Mouse (Mus musculus) stomach, embryonic 16.5 days (tissue): Measurements from ENCODE around the gene Prg2. TPM values are rescaled to one million over a fixed set of nuclear protein-coding genes. Genes with fewer than 3 reads are reported as not detected.

Experiments used
- ATAC-seq: fragments of 200-750 bp; cut with Nextera tagmentation; 2 replicates; pipeline ENCODE4 v1.8.0; 2017; ENCODE audit warnings: moderate number of reproducible peaks, moderate TSS enrichment; ENCODE audit not compliant: insufficient read depth, low FRiP score
- H3K27ac ChIP-seq: fragments of 300-500 bp; sonication (generic); 2 replicates; pipeline ENCODE4 v1.5.1; 2014; ENCODE audit warnings: low read length
- H3K27me3 ChIP-seq: fragments of 300-500 bp; sonication (generic); 2 replicates; pipeline ENCODE4 v1.6.1; 2014; ENCODE audit warnings: low read length, control low read depth, mixed read lengths; ENCODE audit not compliant: control insufficient read depth, insufficient read depth
- H3K36me3 ChIP-seq: fragments of 300-500 bp; sonication (generic); 2 replicates; pipeline ENCODE4 v1.6.1; 2014; ENCODE audit warnings: low read length; ENCODE audit not compliant: control insufficient read depth, insufficient read depth
- H3K4me1 ChIP-seq: fragments of 300-500 bp; sonication (generic); 2 replicates; pipeline ENCODE4 v1.6.1; 2014; ENCODE audit warnings: low read length, control low read depth, mixed read lengths; ENCODE audit not compliant: control insufficient read depth, insufficient read depth
- H3K4me2 ChIP-seq: fragments of 300-500 bp; sonication (generic); 2 replicates; pipeline ENCODE4 v1.6.1; 2014; ENCODE audit warnings: low read depth, low read length, mixed read lengths
- H3K4me3 ChIP-seq: fragments of 300-500 bp; sonication (generic); replicated peaks from 2 replicates; pipeline ENCODE4 v1.5.1; 2014; ENCODE audit warnings: mild to moderate bottlenecking, low read length
- H3K9ac ChIP-seq: fragments of 300-500 bp; sonication (generic); 2 replicates; pipeline ENCODE4 v1.6.1; 2014; ENCODE audit warnings: low read length
- H3K9me3 ChIP-seq: fragments of 300-500 bp; sonication (generic); replicated peaks from 2 replicates; pipeline ENCODE4 v1.6.1; 2016; ENCODE audit warnings: low read length, control low read depth; ENCODE audit not compliant: control insufficient read depth
- WGBS: fragments of 180-500 bp; shearing (Covaris S2); extraction: QIAGEN DNeasy Blood & Tissue Kit; methylation state at CpG from one replicate; pipeline ENCODE4 v1.1.7; 2014; 5-methylcytosine and 5-hydroxymethylcytosine counted together
- polyA plus RNA-seq: library from polyadenylated mRNA; unstranded; fragments of >200 nt; fragmentation: Nextera tagmentation; extraction: Ambion mirVana; gene quantifications from 2 replicates; pipeline ENCODE4 v1.2.1, GENCODE M21; 2015

Gene Prg2
- polyA plus RNA-seq, 1 experiment from 2014 or later: 2.2 TPM

GRCm38 (mm10) chr2:85011906-85012604, 31.8 kb downstream of the Prg2 start:
- peaks cover 14% of the 10 kb centered on the region for H3K4me1 ChIP-seq
- H3K36me3 ChIP-seq: no peaks in the 10 kb centered on the region
- H3K27ac ChIP-seq: peak overlapping the region; percentile 1; the same call in 1 of the 2 replicates
- H3K27me3 ChIP-seq: no peaks in the 10 kb centered on the region
- H3K4me3 ChIP-seq: no peak overlapping the region
- H3K4me2 ChIP-seq: no peak overlapping the region
- H3K9me3 ChIP-seq: no peaks in the 10 kb centered on the region
- no peak overlapping the region for H3K9ac ChIP-seq
- WGBS: 29% methylated on average over 9 of the region's 9 CpGs
- peak; percentile 86 for ATAC-seq

GRCm38 (mm10) chr2:85012679-85013078, 32.4 kb downstream of the Prg2 start:
- peak overlapping the region; percentile 1; the same call in 1 of the 2 replicates for H3K27ac ChIP-seq
- H3K9ac ChIP-seq: no peak overlapping the region
- ATAC-seq: no peak
- no peaks in the 10 kb centered on the region for H3K36me3 ChIP-seq
- no peak overlapping the region for H3K4me3 ChIP-seq
- no peaks in the 10 kb centered on the region; the same call in 1 of the 2 replicates for H3K9me3 ChIP-seq
- no peaks in the 10 kb centered on the region for H3K27me3 ChIP-seq
- no peak overlapping the region for H3K4me2 ChIP-seq
- H3K4me1 ChIP-seq: peaks cover 14% of the 10 kb centered on the region
- 77% methylated on average over 14 of the region's 14 CpGs for WGBS

GRCm38 (mm10) chr2:85013826-85014587, 33.7 kb downstream of the Prg2 start:
- 72% methylated on average over 5 of the region's 5 CpGs for WGBS
- Histone ChIP-seq H3K4me1 (peaks cover 14% of the 10 kb centered on the region), H3K36me3 (no peaks in the 10 kb centered on the region), H3K9ac (no peak overlapping the region), H3K27ac (no peak overlapping the region), H3K4me2 (no peak overlapping the region), H3K9me3 (no peaks in the 10 kb centered on the region; the same call in 1 of the 2 replicates), H3K27me3 (no peaks in the 10 kb centered on the region), H3K4me3 (no peak overlapping the region)
- no peak for ATAC-seq

- WGBS: 37% methylated on average over 3 of the region's 3 CpGs
Measured at GRCm38 (mm10) chr2:85014588-85014982, 34.3 kb downstream of the Prg2 start.

GRCm38 (mm10) chr2:85022043-85022442, 41.8 kb downstream of the Prg2 start:
- peak; percentile 21; the same call in 1 of the 2 replicates for ATAC-seq
- no peak overlapping the region for H3K9ac ChIP-seq
- no peak overlapping the region for H3K4me2 ChIP-seq
- H3K27me3 ChIP-seq: no peaks in the 10 kb centered on the region
- H3K9me3 ChIP-seq: no peaks in the 10 kb centered on the region; the same call in 1 of the 2 replicates
- no peak overlapping the region for H3K4me3 ChIP-seq
- H3K27ac ChIP-seq: no peak overlapping the region
- 19% methylated on average over 4 of the region's 4 CpGs for WGBS
- no peaks in the 10 kb centered on the region for H3K36me3 ChIP-seq
- H3K4me1 ChIP-seq: no peaks in the 10 kb centered on the region

More at GRCm38 (mm10) chr2:85014588-85014982, 34.3 kb downstream of the Prg2 start:
- H3K4me1 ChIP-seq: peaks cover 14% of the 10 kb centered on the region
- no peak overlapping the region for H3K9ac ChIP-seq
- H3K27ac ChIP-seq: no peak overlapping the region
- no peak overlapping the region for H3K4me2 ChIP-seq
- no peaks in the 10 kb centered on the region for H3K36me3 ChIP-seq
- H3K4me3 ChIP-seq: no peak overlapping the region
- no peaks in the 10 kb centered on the region; the same call in 1 of the 2 replicates for H3K9me3 ChIP-seq
- no peaks in the 10 kb centered on the region for H3K27me3 ChIP-seq
- no peak for ATAC-seq

- Histone ChIP-seq H3K4me3 (no peak overlapping the region), H3K27ac (no peak overlapping the region), H3K4me2 (no peak overlapping the region), H3K36me3 (no peaks in the 10 kb centered on the region), H3K4me1 (no peaks in the 10 kb centered on the region; the same call in 1 of the 2 replicates), H3K9ac (no peak overlapping the region), H3K9me3 (no peaks in the 10 kb centered on the region), H3K27me3 (no peaks in the 10 kb centered on the region)
- ATAC-seq: no peak
- 81% methylated on average over 3 of the region's 3 CpGs for WGBS
Measured at GRCm38 (mm10) chr2:85026178-85026577, 45.9 kb downstream of the Prg2 start.

- Histone ChIP-seq H3K27ac (no peak overlapping the region), H3K4me2 (no peak overlapping the region), H3K9ac (no peak overlapping the region), H3K27me3 (no peaks in the 10 kb centered on the region), H3K36me3 (no peaks in the 10 kb centered on the region), H3K4me3 (no peak overlapping the region), H3K4me1 (no peaks in the 10 kb centered on the region; the same call in 1 of the 2 replicates), H3K9me3 (no peaks in the 10 kb centered on the region)
- ATAC-seq: no peak
- WGBS: 62% methylated on average over 5 of the region's 5 CpGs
Measured at GRCm38 (mm10) chr2:85027281-85027680, 47.0 kb downstream of the Prg2 start.

GRCm38 (mm10) chr2:85029897-85030296, 49.6 kb downstream of the Prg2 start:
- H3K9ac ChIP-seq: no peak overlapping the region
- H3K4me3 ChIP-seq: no peak overlapping the region
- H3K36me3 ChIP-seq: no peaks in the 10 kb centered on the region
- no peaks in the 10 kb centered on the region for H3K27me3 ChIP-seq
- H3K4me1 ChIP-seq: no peaks in the 10 kb centered on the region; the same call in 1 of the 2 replicates
- H3K4me2 ChIP-seq: no peak overlapping the region
- H3K27ac ChIP-seq: no peak overlapping the region
- 16% methylated on average over 6 of the region's 6 CpGs for WGBS
- no peaks in the 10 kb centered on the region for H3K9me3 ChIP-seq
- no peak for ATAC-seq

- no peak overlapping the region for H3K4me3 ChIP-seq
- 55% methylated on average over 6 of the region's 6 CpGs for WGBS
- H3K27me3 ChIP-seq: no peaks in the 10 kb centered on the region
- H3K9me3 ChIP-seq: no peaks in the 10 kb centered on the region
- no peaks in the 10 kb centered on the region; the same call in 1 of the 2 replicates for H3K4me1 ChIP-seq
- no peak overlapping the region for H3K4me2 ChIP-seq
- H3K27ac ChIP-seq: no peak overlapping the region
- no peak overlapping the region for H3K9ac ChIP-seq
- no peaks in the 10 kb centered on the region for H3K36me3 ChIP-seq
- ATAC-seq: no peak
Measured at GRCm38 (mm10) chr2:85030989-85031388, 50.7 kb downstream of the Prg2 start.
